Mouse (Mus musculus): ENCODE measurements around the gene Lrrc25.

Lrrc25 gene

DNA sequence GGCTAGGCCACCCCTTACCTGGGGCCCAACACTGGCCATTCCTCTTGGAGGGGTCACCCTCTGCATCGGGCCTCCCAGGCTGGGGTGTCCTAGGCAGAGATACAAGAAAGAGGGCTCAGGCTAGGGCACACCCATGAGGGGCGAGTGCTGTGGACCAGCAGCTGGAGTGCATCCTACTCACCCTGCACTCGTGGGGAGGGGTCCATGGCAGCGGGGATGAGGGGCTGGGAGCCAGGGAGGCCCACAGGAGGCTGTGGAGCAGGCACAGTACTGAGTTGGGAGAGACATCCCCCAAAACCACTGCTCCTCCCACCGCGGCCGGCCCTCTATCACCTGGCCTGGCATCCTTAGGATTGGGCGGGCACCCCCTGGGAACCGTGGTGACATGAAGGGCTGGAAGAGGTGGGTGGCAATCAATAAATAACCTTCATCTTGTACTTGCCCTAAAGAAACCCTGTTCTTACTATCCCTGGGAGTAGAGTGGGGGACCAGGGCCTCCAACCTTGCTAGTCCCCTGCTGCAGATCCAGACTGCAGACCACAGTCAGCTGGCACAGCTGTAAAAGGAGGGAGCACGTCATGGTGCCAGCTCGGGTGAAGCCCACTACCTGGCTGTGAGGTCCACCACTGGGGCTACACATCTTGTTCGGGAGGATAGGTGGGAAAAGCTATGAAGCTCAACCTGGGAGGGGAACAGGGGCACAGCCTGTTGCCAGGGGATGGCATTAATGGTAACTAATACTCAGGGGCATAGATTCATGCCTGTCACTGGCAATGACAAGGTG is 16.3 kb upstream of the Lrrc25 start:
- peak; percentile 27 for DNase-seq

DNA sequence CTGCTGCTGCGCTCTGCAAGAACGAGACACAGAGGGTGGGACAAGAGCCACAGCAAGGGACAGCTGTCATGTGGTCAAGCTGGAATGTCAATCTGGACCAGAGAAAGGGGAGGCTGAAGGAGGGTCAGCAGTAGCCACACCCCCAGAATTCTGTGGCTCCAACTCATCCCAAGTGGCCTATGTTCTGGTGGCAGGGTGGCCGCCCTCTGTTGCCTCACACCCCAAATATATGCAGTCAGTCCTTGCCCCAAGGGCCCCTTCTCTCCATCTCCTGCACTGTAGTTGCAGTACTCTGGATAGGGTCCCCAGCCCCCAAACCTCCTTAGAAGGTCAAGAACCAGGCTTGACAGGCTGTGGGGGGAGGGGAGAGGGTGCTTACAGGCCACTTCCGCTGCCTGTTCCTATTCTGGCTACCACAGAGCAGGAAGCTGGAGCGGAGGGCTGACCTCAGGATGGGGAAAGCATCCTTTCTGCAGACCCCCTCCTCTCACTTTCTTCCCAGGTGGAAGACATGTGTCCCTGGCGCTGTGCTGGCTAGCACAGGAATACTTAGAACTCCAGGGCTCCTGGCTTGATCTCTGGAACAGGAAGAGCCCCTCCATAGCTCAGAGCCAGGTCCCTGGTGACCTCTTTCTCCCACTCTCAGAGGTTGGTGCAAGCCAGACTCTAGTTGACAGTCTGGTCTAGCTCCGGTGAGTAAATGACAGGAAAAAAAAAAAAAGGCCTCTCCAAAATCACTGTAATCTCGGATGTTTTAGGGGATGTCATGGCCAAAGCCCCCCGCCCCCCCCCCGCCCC is 15.3 kb upstream of the Lrrc25 start:
- DNase-seq, result peak; percentile 20

DNA sequence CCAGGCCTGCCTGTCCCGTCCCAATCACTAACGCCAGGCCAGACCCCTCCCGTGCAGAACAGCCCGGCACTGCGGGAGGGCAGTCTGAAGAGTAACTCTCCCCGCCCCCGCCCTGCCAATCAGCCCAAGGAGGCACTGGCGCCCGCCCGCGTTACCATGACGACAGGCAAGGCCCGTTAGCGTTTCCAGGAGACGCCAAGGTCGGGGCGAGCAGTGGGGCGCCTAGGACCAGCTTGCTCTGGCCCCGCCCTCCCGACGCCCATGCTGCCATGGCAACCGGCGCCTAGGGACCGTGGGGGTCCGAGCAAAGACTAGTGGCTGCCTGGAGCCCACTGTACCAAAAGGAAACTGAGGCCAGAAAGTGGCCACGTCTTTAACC is 14.7 kb upstream of the Lrrc25 start:
- peak; percentile 75 for DNase-seq

DNA sequence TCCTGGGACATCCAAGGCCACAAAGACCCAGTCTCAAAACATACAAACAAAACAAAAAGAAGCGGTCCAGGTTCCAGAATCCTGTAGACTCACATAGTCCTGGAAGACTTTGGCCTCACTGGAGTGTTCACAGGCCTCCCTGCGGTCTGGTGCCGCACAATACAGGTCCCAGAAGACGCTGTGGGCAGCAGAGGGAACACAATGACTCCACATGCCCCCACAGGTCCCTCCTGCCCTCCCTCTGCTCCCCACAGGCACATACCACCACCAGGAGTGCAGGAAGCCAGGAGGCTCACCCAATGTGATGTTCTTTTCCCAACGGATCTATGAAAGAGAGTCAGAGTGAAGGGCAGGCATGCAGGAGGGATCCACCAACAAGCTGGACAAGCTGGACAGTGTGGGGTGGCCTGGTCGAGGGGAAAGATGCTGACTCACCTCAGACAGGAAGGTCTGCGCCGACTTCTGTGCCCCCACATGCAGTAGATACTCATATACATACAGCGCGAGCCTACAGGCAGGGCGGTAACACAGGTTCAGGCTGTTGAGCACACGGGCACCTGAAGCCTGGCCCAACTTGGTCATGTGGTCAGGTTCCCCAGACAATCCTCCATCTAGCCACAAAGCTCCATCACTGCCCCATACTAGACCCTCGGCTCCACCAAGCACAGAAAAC is 13.7 kb upstream of the Lrrc25 start:
- DNase-seq, result no peak

DNA sequence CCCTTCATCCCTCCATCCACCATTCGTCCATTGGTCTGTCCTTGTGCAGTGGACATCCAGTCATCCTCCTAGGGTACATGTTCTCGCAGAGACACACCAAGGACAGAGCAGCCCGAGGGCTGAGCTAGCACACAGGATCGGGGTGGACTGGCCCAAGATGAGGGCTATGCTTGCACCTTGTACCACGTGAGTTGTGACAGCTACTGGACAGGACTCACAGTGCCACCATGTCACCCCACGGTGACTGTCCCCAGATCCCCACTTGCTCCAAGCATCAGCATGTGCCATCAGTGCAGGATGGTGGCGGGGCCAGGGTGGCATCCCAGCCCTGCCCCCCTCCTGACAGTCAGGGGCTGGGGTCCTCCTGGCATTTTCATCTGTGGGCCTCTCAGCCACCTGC is 11.4 kb upstream of the Lrrc25 start:
- peak; percentile 7 for DNase-seq

DNA sequence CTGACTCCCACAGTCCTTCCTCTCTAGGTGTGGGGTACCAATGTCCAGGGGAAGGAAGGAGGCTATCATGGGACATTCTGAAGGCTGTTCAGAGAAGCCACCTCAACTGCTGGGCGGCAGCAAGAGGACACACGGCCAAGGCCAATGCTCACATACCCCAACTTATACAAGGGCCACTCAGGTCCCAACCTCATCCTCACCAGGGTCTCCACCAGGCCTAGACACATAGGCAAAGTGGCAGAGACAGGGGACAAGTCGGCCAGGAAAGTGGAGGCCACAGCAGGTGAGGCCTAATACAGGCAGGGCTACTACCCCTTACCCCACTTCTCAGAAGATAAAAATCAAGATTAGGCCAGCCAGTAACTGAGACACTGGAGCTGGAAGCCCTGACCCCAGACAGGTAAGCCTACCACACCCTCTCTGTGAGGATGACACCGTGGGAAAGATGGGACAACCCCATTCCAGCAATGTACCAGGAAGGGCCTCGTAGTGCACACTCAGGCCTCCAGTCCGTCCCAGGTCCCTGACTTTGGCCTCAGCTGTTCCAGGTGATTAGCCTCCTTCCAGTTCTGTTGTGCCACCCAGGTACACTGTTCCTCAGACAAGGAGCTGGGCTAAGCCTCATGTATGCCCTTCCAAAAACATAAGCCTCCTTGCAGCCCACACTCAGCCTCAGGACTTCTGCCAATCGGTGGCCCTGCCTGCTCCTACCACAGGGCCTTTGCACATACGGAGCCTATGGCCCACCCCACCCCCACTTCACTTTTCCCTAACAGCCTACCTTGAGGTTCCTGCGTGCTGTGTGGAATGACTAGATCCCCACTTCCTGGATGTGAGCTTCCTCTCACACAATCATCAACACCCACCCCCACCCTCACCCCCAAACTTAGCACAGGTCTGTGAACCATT is 9.8 kb upstream of the Lrrc25 start:
- peak; percentile 20 for DNase-seq

DNA sequence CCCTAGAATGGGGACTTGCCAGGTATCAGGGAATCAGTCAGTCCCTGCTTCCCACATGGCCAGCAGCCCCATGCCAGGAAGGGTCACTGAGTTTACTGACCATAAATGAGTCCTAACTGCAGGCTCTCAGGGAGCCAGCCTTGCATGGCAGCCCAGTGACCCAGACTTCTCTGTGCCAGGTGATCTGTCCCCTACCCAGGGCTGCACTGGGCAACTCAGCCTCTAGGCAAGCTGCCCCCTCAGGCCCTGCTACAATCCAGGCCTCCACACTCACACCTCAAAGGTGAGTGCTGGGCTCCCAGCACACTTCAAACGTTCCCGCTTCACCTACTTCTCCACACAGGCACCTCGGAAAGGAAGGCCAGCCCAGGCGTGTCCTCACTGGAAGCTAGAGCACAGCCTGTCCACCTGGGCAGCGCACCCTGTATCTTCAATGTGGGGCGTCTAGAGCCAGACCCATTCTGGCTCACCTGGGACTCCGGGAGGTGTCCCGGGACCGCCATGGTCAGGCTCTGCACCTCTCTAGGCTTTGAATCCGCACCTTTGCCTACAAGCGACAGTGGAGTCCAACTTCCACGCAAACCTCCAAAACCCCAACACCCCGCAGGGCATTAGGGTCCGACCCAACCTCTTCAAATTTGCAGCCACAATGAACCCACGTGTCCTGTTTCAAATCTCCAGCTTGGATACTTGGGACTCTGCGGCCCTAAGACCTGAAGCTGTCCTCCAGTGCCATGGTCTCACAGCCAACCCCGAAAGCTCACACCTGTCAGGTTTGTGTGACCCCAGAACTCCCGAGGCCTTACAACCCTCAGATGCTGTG is 9.0 kb upstream of the Lrrc25 start:
- DNase-seq, result peak; percentile 27

DNA sequence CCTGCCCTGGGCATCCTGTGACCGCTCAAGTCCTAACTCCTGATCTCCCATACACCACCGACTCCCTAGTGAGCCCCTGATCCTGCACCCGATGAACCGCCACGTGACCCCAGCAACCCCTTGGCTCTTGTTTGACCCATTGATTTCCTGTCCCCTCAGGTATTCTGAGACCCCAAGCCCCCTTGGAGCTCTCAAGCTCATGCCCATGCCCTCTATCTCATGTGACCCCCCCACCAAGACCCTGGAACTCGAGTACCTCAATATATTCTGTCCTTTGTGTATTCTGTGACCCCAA is 8.4 kb upstream of the Lrrc25 start:
- peak; percentile 36 for DNase-seq

DNA sequence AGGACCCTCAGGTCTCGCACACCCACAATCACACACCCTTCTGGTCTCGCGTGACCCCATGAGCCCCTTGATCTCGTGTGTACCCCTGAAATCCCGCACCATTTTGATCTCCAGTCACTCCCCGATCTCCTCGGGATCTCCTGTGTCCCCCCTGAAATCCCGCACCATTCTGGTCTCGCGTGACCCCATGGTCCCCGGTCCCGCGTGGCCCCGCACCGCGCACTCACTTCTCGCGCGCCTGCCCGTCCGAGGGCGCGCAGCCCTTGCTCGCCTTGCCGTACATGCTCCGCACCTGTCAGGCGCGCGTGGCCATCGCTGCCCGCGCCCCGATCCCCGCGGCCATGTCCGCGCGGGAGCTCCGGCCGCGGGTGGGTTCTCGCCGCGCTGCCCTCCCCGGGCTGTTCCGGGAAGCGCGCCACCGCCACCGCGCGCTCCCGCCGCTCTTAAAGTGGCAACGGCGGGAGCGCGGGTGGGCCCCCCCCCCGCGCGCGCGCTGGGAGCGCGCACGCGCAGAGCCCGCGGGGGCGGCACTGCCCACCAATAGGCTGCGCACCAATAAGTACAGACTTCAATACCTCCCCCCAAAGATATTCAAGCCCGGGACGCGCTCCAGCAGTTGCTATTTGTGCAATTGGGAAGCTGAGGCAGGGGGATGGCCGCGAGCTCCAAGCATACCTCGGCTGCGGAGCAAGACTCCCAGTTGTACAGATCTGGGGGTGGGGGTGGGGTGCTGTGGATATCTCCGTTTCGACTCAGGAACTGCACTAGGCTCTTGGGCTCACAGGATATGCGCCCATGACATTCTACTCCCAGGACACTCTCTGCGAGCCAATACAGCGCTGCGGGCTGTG is 7.8 kb upstream of the Lrrc25 start:
- DNase-seq, result peak; percentile 62

DNA sequence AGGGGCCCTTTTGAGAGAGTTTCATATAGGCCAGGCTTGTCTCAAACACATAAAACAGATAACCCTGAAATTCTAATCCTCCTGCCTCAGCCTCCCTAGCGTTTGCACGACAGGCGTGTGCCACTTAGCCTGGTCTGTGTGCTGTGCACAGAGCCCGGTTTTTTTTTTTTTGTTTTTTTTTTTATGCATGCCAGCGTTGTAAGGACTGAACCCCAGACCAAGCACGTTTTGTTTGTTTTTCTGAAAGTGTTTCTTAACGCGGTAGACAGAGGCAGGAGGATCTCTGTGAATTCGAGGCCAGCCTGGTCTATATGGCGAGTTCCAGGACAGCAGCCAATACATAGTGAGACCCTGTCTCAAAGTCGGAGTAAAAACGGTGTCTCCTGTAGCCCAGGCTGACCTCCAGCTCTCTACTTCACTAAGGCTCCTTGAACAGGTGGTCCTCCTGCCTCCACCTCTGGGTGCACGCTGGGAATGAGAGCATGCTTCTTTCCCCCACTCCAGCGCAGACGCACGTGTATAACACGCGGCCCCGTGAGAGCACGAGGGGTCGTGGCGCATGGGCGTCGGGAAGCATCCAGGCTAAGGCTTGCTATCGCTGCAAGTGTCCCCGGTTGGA is 7.1 kb upstream of the Lrrc25 start, which contains the start of gene Ssbp4:
Ssbp4 (minus strand) TSS at position 124 of the 619 bp plus-strand sequence.
- DNase-seq, result no peak

DNA sequence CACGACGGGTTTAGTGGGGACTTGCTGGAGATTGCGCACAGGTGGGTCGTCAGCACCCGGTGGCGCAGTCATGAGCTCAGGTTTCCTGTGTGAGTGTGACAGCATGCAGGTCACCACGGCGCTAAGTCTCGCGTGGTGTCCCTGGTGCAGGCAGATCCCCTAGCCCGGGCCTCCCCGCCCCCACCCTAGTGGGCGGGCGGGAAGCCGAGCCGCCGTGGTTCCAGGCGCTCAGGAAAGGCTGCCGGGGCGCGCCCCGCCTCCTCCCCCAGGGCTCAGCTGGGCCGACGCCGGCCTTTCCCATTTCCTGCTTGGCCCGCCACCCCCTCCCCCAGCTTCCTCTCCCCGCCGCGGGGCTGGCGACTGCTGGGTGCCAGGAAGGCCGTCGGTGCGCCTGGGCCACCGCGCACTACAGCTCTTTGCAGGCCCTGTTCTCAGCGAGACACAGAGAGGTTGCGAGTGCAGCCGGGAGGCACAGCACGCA is 6.5 kb upstream of the Lrrc25 start:
- DNase-seq, result peak; percentile 50

DNA sequence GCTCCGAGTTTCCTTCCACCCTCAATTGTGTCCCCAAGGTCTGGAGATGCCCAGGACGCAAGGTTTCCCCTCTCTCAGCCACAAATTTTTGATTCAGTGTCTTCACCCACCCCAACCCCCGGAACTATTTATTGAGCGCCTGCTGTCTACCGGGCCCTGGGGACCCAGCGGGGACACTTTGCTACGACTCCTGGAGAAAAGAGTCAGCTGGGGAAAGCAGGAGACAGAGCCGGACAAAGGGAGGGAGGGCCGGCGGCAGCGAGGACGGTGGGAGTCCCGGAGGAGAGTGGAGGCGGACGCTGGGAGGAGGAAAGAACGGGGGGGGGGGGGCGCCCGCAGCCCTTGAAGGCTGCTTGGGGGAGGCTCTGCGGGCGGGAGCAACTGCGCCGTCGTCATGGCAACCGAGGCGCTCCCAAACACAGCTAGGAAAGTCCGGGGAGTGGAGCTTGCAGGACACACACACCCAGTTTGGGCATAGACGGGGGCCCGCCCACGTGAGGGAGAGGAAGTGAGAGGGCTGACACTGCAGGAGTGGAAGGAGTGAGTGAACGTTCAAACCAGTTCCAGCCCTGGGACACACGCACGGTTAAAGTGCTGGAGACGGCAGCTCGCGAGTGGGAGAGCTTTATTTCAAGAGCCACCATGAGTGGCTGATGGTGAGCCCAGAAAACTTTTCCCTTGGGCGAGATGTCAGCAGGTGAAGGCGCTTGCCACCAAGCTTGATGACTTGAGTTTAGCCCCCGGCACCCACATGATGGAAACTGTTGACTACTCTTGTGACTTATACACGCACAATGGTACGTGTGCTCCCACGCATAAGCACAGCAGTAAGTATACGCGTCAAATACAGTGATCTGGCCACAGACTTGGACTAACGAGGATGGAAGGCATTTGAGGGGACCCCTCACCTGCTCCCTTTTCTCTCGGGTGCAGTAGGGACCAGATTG is 5.8 kb upstream of the Lrrc25 start:
- DNase-seq, result peak; percentile 42

DNA sequence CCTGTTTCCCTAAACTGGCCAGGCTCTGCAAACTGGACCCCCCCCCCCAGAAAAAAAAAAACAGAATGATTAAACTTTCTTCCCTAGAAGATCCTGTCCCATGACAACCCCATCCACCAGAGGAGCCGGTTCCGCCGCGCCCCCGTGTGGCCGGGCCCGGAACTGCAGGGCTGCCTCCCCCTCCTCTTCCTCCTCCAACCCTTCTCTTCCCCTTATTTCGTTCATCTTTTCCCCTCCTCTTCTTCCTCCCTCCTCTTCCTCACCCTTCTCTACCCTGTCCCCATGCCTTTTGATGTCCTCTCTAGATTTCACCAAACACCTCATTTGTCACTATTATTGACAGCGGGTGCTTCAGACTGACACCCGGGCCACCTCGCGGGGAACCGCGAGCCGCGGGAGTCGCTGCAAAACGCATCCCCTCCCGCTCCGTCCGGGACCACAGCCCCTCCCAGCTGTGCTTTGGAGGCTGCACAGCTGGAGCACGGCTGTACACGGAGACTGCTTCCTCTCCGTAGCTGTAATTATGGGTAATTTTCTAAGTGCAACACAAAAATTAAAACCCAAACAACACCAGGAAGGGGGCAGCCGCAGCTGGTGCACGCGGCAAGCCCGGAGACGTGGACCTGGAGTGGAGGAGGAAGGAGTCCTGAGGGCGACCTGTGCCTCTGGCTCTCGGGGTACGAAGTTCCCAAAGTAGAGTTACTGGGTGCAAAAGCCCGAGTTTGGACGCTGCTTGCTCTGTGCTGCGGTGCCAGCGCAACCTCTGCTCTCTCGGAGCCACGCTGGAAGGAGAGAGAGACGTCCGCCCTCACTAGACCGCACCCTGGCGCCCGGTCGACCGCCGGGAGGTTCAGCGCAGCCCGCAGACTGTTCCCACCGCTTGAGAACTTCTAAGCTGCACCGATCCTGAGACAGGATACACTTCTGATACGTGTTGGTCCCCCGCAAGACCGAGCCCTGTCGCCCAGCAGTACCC is 4.9 kb upstream of the Lrrc25 start:
- DNase-seq, result peak; percentile 72

DNA sequence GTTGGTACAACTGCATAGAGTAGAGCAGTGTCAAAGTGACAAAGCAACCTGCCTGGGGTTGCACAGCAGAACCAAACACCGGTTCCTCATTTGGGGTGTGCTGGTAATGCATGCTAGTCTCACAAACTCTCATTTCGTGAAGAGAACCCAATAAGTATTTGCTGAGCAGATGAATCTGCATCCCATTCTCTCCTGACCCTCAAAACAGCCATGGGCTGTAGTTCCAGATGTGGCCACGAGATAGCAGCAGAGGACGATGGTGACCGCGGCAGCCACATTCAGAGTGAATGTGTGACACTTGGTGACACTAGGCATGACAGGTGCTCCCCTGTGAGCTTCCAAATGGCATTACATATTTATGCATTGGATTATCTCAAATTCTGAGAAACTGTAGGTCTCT is 4.1 kb upstream of the Lrrc25 start:
- DNase-seq, result peak; percentile 78

DNA sequence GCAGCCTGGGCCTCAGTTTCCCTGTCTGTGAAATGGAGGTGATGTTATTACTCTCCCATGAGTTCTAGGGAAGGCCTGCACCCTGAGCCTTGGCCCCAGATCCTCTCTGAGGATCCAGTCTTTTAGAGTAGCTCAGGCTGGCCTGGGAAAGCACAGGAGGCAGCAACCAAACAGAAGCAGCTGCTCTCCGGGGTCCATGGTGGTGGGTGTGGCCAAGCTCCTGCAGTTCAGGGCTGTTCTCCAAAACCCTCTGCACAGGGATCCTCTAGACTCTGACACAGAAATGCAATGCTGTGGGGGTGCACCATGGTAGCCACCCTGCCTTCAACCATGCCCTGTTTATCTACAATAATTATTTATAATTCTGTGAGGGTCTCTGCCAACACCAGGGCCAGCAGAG is 2.2 kb upstream of the Lrrc25 start:
- DNase-seq, result no peak

DNA sequence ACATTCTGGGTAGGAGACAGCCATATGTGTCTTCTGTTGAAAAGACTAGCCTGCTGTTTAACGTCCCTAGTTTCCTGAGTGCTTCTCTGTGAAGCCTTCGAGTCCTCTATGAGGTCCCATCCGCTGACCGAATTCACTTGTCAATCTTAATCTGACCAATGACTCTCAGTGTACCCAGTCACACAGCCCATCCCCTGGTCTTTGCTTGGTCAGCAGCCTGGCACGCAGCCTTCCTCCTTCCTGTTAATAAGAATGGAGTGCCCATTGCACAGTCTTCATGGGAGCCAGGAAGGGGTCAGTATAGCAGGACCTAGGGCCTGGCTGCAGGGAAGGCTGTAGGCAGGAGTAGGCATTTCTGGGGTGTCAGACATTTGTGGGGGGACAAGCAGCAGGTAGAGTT is 1.5 kb upstream of the Lrrc25 start:
- no peak for DNase-seq

DNA sequence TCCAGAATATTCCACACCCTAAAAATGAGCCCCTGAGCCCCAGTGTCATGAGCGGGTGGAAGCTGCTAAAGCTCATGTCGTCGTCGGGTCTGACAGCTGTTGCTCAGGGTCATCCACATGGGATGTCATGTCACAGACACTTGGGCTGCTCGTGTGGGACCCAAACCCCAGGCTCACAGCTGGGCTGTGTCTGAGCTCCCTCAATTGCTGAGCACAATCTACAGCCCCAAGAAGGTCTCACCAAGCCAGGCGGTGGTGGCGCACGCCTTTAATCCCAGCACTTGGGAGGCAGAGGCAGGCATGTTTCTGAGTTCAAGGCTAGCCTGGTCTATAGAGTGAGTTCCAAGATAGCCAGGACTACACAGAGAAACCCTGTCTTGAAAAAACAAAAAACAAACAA is 674 bp upstream of the Lrrc25 start:
- no peak for DNase-seq

DNA sequence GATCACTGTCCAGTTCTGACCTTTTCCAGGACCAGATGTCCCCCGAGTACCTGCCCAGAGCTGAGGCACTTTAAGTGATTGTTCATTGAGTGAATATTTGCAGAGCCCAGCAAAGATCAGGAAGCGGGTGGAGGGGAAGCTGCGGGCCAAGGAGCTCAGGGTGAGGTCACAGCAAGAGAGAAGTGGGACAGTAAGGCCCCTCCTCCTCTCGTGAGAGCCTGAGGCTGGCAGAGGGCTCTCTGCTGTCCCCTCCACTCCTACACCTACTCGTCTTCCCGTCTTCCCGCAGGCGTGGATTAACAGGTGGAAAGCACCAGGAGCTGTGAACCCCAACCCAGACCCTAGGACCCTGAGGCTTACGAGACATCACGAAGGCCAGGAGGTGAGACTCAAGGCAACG is 690 bp downstream of the Lrrc25 start:
- DNase-seq, result no peak

Data from cerebellum, adult 11 months (tissue).